Mouse (Mus musculus) adrenal gland, adult 8-10 months (tissue): ENCODE results near the gene Rmi1. TPM values are rescaled to one million over a fixed set of nuclear protein-coding genes. Genes with fewer than 3 reads are reported as not detected.

ENCODE experiments used
- microRNA-seq, 2 experiments: library from miRNA; unstranded; fragments of <30 nt; microRNA quantifications; one replicate each; pipeline ENCODE4 v1.2.0; 2022
- total RNA-seq, 4 experiments: library from RNA; stranded (reverse); gene quantifications; 2 replicates each; pipeline ENCODE4 v1.2.4; 2022

Rmi1 gene
- total RNA-seq, 4 experiments from 2014 or later, result 17.8 to 23.5 (median 21.6) TPM

Small RNA genes lying within 50 kb of the gene (microRNA-seq; reads per million reads assigned to microRNA genes)
- gene Mir7-1, result 297 to 313 reads per million in 2 experiments

Other genes with a start within 250 kb of the Rmi1 start
- gene Idnk, start 244.6 kb upstream of the Rmi1 start, total RNA-seq, result 10 to 100 TPM; 59.2 to 71.4 (median 63.6) TPM
- gene Ubqln1, start 186.6 kb upstream of the Rmi1 start, total RNA-seq, result 100 to 1,000 TPM in 3 of 4 experiments, 10 to 100 TPM in 1; 97.7 to 135 (median 106) TPM
- 10 to 100 TPM; 44.8 to 74.5 (median 52.1) TPM for gene Gkap1, start 126.5 kb upstream of the Rmi1 start, total RNA-seq
- 1 to 10 TPM in 3 of 4 experiments, under 1 TPM in 1; 0.55 to 3.4 (median 2.0) TPM for gene Kif27, start 43.1 kb upstream of the Rmi1 start, total RNA-seq
- 10 to 100 TPM; 27.5 to 36.5 (median 31.9) TPM for gene 2210016F16Rik, start 17.0 kb upstream of the Rmi1 start, total RNA-seq
- gene Hnrnpk, start 1.1 kb downstream of the Rmi1 start, total RNA-seq, result 100 to 1,000 TPM; 695 to 896 (median 793) TPM
- gene Slc28a3, start 208.6 kb downstream of the Rmi1 start, total RNA-seq, result not detected